Mouse (Mus musculus) kidney, adult 8-10 months (tissue): ENCODE data around the gene Eif2b3.

ENCODE experiments used
- DNase-seq, 2 experiments: peaks; one replicate each; pipeline ENCODE4 v3.0.0; 2022

The Eif2b3 gene

GRCm38 (mm10) chr4:117096666-117097065 lies 77.5 kb downstream of the Eif2b3 start:
- DNase-seq = no peak

DNA sequence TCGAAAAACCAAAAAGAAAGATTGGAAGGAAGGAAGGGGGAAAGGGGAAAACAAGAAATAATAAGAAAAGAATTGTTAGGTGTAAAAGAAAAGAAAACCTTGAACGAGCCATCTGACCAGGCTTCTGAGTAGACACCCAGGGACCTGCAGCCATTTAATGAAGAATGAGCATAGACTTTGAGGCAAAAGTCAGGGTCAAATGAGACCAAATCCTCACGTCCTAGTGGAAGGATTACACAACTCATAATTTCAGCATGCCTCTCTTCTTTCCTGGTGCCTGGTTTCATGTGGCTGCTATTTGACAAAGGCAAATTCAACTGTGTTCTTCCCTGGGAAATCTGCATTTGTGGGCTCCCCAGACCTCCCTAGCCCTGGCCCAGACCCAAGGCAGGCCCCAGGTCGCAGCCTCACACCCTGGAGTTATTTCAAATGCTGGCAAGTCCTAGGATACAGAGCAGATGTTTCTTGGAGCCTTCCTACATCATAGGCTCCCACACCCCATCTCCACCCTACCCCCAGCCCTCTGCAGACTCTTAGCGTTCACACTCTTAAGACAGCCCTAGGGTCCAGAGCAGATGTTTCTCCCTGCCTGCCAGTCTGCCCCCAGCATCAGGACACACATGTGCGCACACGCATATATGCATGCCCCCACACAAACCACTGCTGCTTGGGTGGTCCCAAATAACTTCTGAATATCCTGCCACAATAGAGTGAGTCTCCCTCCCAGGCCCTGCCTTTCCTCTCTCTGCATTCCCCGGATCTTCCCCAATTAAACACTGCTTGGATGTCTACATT lies 79.0 kb downstream of the Eif2b3 start:
- no peak for DNase-seq

- DNase-seq = no peak
These were observed 79.5 kb downstream of the Eif2b3 start for GRCm38 (mm10) chr4:117098764-117099036.

GRCm38 (mm10) chr4:117100036-117100435 lies 80.8 kb downstream of the Eif2b3 start:
- DNase-seq = no peak

DNA sequence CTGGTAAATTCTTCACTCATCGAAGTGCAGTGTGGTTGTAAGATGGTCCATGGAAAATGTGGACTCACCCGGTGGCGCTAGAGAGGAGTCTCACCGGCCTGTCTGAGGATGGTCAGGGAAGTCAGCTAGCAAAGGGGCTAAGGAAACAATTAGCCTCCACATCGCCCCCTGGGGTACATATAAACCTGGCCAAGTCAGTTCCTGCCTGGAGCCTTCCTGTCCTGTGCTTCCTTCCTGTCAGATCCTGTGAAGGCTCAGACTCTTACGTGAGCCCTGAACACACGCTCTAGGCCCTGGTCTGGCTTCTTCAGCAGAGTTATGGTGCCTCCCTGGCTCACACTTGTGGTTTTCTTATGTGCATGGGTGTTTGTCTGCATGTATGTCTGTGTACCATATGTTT lies 82.0 kb downstream of the Eif2b3 start:
- DNase-seq = peak in 1 of 2 experiments; percentile 51

GRCm38 (mm10) chr4:117104672-117105071 lies 85.5 kb downstream of the Eif2b3 start:
- no peak for DNase-seq

DNA sequence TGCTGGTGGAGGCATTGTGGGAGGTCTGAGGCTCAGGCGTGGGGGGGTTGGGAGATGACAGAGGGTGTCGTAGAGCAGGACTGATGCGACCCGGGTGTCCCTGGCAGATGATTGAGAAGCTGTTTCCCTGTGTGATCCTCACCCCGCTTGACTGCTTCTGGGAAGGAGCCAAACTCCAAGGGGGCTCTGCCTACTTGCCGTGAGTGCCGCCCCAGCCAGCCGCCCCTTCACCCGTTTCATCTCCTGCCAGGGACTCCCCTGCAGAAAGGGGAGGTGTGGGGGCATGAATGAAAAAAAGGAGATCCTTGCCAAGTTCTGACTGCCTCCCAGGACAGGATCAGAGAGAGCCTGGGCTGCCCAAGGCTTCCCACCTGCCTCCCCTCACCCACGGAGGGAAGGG lies 85.9 kb downstream of the Eif2b3 start:
- DNase-seq = peak in 1 of 2 experiments; percentile 47

DNA sequence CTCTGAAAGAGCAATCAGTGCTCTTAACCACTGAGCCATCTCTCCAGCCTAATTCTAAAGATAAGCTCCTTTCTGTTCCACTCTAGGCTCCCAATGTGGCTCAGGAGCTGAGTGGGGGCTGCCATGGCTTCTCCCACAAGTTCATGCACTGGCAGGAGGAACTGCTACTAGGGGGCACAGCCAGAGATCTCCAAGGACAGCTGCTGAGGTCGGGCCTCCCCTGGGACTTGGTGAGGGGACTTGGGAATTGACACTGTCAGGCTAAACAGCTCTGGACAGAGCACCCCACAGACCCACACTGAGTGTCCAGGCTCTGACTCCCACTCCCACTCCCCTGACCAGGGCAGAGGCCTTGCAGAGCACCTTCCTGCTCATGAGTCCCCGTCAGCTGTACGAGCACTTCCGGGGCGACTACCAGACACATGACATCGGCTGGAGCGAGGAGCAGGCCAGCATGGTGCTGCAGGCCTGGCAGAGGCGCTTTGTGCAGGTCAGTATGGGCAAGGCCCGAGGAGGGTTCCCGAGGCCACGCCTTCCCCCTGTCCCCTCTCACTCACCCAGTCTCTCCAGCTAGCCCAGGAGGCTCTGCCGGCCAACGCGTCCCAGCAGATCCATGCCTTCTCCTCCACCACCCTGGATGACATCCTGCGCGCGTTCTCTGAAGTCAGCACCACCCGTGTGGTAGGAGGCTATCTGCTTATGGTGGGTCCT lies 88.8 kb downstream of the Eif2b3 start:
- no peak for DNase-seq

DNA sequence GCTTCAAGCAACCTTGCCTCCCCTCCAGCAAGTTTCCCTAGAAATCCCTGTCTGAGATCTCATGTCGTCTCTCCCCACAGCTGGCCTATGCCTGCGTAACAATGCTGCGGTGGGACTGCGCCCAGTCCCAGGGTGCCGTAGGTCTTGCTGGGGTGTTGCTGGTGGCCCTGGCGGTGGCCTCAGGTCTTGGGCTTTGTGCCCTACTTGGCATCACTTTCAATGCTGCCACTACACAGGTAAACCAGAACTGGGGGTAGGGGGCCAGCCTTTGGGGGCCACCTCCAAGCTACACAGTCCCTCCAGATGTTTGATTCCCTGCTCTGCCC lies 89.3 kb downstream of the Eif2b3 start:
- DNase-seq = no peak

DNA sequence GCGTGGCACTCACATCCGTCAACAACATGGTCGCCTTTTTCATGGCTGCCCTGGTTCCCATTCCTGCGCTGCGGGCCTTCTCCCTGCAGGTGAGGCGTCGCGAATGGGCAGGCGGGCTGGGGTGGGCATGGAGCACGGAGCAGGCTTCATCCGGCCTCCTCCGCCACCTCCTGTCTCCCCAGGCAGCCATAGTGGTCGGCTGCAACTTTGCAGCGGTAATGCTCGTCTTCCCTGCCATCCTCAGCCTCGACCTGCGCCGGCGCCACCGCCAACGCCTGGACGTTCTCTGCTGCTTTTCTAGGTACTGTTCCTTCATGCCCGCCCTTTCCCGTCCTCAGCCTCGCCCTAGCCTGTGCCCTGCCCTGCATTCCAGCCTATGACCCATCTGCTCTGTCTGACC lies 90.1 kb downstream of the Eif2b3 start:
- DNase-seq = no peak

GRCm38 (mm10) chr4:117110249-117110648 lies 91.0 kb downstream of the Eif2b3 start:
- DNase-seq = no peak

GRCm38 (mm10) chr4:117110985-117111384 lies 91.8 kb downstream of the Eif2b3 start:
- DNase-seq = no peak

GRCm38 (mm10) chr4:117113237-117113636 lies 94.0 kb downstream of the Eif2b3 start:
- no peak for DNase-seq

DNA sequence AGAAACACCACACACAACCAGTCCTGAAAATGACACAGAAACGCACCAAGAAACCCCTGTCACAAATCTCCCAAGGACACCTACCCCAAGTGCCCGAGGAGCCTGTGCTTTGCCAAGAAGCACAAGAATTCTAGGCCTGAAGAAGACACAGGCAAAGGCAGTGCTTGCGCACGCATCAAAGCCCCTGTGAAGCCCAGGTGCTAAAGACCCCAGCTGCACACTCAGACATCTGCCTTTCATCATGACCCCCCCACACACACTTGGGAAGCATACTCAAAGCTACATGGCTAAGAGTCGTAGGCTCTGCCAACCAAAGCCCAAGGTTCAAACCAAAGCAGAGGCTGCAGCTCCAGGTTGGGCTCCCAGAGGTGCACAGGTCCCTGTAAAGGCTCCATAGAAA lies 96.4 kb downstream of the Eif2b3 start:
- DNase-seq = no peak

GRCm38 (mm10) chr4:117117931-117118330 lies 98.7 kb downstream of the Eif2b3 start:
- no peak for DNase-seq

DNA sequence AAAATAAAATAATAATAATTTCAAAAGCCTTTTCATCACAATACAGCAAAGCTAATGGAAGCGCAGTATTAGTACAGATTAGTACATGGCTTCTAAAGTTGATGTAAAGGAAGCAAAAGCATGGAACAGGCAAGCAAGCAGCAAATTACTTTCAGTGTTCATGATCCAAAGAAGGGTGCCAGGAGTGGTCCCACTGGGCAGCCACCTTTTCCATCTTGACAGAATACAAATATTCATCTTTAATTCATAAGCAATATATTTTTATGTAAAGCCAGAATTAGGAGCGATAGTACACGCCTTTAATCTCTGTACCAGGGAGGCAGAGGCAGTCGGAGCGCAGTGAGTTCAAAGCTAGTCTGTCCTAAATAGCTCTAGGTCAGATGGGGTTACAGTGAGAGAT lies 100.4 kb downstream of the Eif2b3 start:
- no peak for DNase-seq

- DNase-seq = no peak
These were observed 100.8 kb downstream of the Eif2b3 start for GRCm38 (mm10) chr4:117120052-117120444.

- peak; percentile 96 to 97 for DNase-seq
These were observed 101.5 kb downstream of the Eif2b3 start for GRCm38 (mm10) chr4:117120445-117121414.

- no peak for DNase-seq
These were observed 103.0 kb downstream of the Eif2b3 start for GRCm38 (mm10) chr4:117122209-117122608.

DNA sequence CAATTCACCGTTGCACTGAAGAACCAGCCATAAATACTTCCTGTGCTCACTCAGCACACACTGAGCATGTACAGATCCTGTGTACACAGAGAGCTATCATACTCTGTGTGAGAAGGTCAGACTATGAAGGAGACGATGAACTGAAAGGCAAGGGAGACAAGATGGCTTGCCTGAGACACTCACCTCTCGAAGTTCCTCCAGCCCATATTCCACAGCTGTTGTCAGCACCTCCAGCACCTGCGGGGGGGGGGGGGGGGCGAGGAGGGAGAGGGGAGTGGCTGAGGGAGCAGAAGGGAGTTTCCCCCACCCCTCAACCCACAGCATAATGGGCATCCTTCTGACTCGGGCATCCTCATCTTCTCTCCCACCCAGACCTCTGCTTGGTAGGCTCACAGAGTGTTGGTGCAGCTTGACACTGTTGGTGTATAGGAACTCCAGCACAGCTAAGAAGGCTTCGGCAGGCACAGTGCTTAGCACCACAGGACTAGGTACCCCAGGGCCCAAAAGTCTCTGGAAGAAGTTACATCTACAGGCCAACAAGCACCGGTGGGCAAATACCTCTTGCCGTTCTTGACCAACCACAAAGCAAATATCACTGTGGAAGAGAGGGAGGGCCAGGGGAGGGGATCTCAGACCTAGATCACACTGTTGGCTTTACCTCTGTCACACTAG lies 104.5 kb downstream of the Eif2b3 start:
- no peak for DNase-seq

DNA sequence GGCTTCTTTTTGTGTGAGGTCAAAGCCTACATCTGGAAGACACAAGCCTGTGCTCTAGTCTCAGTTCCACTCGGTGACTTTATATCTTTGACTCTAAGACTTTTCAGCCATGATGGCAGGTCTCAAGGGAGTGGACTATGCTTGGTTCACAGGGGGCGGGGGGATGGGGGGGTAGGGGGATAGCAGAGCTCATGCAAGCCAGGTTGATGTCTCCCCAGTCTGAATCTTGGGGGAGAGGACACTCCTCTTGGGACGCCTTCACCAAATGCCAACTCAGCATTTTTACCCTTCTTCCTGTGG lies 105.0 kb downstream of the Eif2b3 start:
- DNase-seq = no peak

- DNase-seq = peak in 1 of 2 experiments; percentile 33
These were observed 105.5 kb downstream of the Eif2b3 start for GRCm38 (mm10) chr4:117124518-117125347.
